Mouse (Mus musculus) erythroblast, embryonic 14.5 days (primary cell): ENCODE data around the gene Dact3. TPM values are rescaled to one million over a fixed set of nuclear protein-coding genes. Genes with fewer than 3 reads are reported as not detected.

Experiments used
- H3K27me3 ChIP-seq: 2 replicates; pipeline ENCODE4 v1.6.1; 2012; ENCODE audit warnings: inconsistent platforms; ENCODE audit not compliant: control insufficient read depth
- H3K36me3 ChIP-seq: 2 replicates; pipeline ENCODE4 v1.6.1; 2012; ENCODE audit warnings: mild to moderate bottlenecking, inconsistent platforms; ENCODE audit not compliant: control insufficient read depth
- H3K4me1 ChIP-seq: 2 replicates; pipeline ENCODE4 v1.6.1; 2012; ENCODE audit warnings: inconsistent platforms; ENCODE audit not compliant: control insufficient read depth
- H3K4me3 ChIP-seq: replicated peaks from 2 replicates; pipeline ENCODE3; 2012; ENCODE audit warnings: moderate library complexity, mild to moderate bottlenecking, inconsistent platforms
- H3K9me3 ChIP-seq: 2 replicates; pipeline ENCODE4 v1.6.1; 2012; ENCODE audit warnings: low read length, inconsistent platforms, mixed read lengths; ENCODE audit not compliant: control insufficient read depth
- GATA1 ChIP-seq: IDR thresholded peaks from 2 replicates; pipeline ENCODE4 v1.6.1; 2012; ENCODE audit warnings: low read length, inconsistent platforms, mixed read lengths
- TAL1 ChIP-seq: IDR thresholded peaks from 3 replicates; pipeline ENCODE4 v1.6.1; 2012; ENCODE audit warnings: low read length, inconsistent platforms, mixed read lengths
- polyA plus RNA-seq: library from polyadenylated mRNA; stranded (reverse); fragments of >175 nt; gene quantifications from 2 replicates; pipeline ENCODE4 v1.2.3, GENCODE M21; 2012

Gene Dact3
- polyA plus RNA-seq, 1 experiment = 0.02 TPM

DNA sequence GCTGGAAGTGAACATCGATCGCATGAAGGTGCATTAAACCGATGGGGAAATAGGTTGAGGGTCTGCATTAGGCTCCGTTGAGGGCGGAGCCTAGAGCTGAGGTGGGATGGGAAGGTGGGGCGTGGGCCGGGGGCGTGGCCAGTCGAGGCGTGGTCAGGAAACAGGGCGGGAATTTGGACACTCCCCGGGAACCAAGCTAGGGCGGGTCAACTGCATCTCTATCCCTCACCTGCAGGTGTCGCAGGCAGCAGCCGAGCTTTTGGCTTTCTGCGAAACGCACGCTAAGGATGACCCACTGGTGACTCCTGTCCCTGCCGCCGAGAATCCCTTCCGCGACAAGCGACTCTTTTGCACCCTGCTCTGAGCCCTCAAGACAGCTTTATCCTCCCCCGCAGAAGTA lies 19.9 kb downstream of the Dact3 start:
- Histone ChIP-seq H3K4me3 (no peak overlapping the region), H3K36me3 (no peaks in the 10 kb centered on the region), H3K27me3 (peaks cover 64% of the 10 kb centered on the region), H3K4me1 (peaks cover 24% of the 10 kb centered on the region), H3K9me3 (no peaks in the 10 kb centered on the region)
- no peak for TF ChIP-seq TAL1
- TF ChIP-seq GATA1 = no peak

- TF ChIP-seq GATA1 (no peak), TAL1 (no peak)
- Histone ChIP-seq H3K36me3 (no peaks in the 10 kb centered on the region), H3K4me1 (peaks cover 24% of the 10 kb centered on the region), H3K4me3 (no peak overlapping the region), H3K27me3 (peaks cover 60% of the 10 kb centered on the region), H3K9me3 (no peaks in the 10 kb centered on the region)
These were observed 20.4 kb downstream of the Dact3 start for GRCm38 (mm10) chr7:16895511-16895910.

DNA sequence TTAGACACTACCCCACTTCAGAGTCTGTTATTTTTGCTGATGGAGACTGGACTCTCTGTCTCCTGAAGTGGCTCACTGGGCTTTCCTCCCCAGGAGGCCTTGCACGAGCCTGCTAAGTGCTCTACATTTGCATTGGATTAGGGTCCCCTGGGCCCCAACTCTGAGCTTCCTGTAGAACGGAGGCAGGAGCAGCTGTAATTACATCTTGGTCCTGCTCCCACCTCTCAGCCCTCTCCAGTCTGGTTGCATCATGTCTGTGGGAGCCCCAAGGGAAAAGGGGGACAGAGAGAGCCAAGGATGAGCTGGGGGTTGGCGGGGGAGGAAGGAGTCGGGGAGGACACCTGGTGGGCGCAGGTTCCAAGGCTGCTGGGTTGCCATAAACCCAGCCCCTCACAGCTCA lies 25.4 kb downstream of the Dact3 start:
- no peak overlapping the region for H3K4me3 ChIP-seq
- H3K4me1 ChIP-seq = peaks cover 8% of the 10 kb centered on the region
- no peak for TF ChIP-seq TAL1
- no peak for TF ChIP-seq GATA1
- H3K9me3 ChIP-seq = no peaks in the 10 kb centered on the region
- peaks cover 19% of the 10 kb centered on the region for H3K27me3 ChIP-seq
- H3K36me3 ChIP-seq = no peaks in the 10 kb centered on the region

GRCm38 (mm10) chr7:16903439-16903955 lies 28.4 kb downstream of the Dact3 start:
- H3K36me3 ChIP-seq = no peaks in the 10 kb centered on the region
- H3K4me1 ChIP-seq = peaks cover 18% of the 10 kb centered on the region
- TF ChIP-seq TAL1 (no peak), GATA1 (no peak)
- H3K4me3 ChIP-seq = no peak overlapping the region
- peaks cover 37% of the 10 kb centered on the region for H3K27me3 ChIP-seq
- H3K9me3 ChIP-seq = no peaks in the 10 kb centered on the region

- H3K9me3 ChIP-seq = no peaks in the 10 kb centered on the region
- H3K4me1 ChIP-seq = peaks cover 18% of the 10 kb centered on the region
- H3K27me3 ChIP-seq = peaks cover 42% of the 10 kb centered on the region
- H3K4me3 ChIP-seq = no peak overlapping the region
- no peaks in the 10 kb centered on the region for H3K36me3 ChIP-seq
- TF ChIP-seq GATA1 (no peak), TAL1 (no peak)
These were observed 29.1 kb downstream of the Dact3 start for GRCm38 (mm10) chr7:16904120-16904675.

GRCm38 (mm10) chr7:16905491-16906021 lies 30.4 kb downstream of the Dact3 start:
- no peak for TF ChIP-seq TAL1
- no peak for TF ChIP-seq GATA1
- H3K36me3 ChIP-seq = no peaks in the 10 kb centered on the region
- no peak overlapping the region for H3K4me3 ChIP-seq
- H3K9me3 ChIP-seq = no peaks in the 10 kb centered on the region
- peaks cover 43% of the 10 kb centered on the region for H3K27me3 ChIP-seq
- peaks cover 18% of the 10 kb centered on the region for H3K4me1 ChIP-seq

DNA sequence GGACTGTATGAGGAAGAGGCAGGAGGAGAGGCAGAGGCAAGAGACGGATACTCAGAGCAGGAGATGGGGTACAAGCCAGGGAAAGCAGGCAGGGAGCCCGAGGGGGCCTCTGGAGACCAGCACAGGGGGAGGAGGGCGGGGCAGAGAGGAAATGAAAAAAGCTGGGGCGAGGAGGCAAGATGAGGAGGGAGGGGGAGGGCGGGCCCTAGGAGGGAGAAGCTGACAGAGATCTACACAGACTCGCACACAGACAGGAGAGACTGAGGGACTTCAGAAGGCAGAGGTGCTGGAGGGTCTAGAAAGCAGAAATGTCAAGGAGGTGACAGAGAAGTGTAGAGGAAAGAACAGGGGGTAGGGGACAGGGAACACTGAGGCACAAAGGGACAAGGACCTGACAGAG lies 31.2 kb downstream of the Dact3 start, which contains the start of gene Ptgir:
Ptgir (plus strand) TSS at position 210 of the 400 bp plus-strand sequence.
- H3K4me3 ChIP-seq = no peak within 1 kb of the TSS
- H3K27me3 ChIP-seq = peaks cover 40% of the 10 kb centered on the region
- peaks cover 18% of the 10 kb centered on the region for H3K4me1 ChIP-seq
- TF ChIP-seq GATA1 (no peak), TAL1 (no peak)
- H3K36me3 ChIP-seq = no peaks in the 10 kb centered on the region
- no peaks in the 10 kb centered on the region for H3K9me3 ChIP-seq

GRCm38 (mm10) chr7:16906889-16907559 lies 31.9 kb downstream of the Dact3 start:
- Histone ChIP-seq H3K36me3 (no peaks in the 10 kb centered on the region), H3K4me3 (no peak overlapping the region), H3K9me3 (no peaks in the 10 kb centered on the region), H3K4me1 (peaks cover 18% of the 10 kb centered on the region), H3K27me3 (peaks cover 40% of the 10 kb centered on the region)
- TF ChIP-seq TAL1 = no peak
- no peak for TF ChIP-seq GATA1

- Histone ChIP-seq H3K4me3 (no peak overlapping the region), H3K9me3 (no peaks in the 10 kb centered on the region), H3K36me3 (no peaks in the 10 kb centered on the region), H3K27me3 (peaks cover 37% of the 10 kb centered on the region), H3K4me1 (peaks cover 16% of the 10 kb centered on the region)
- TF ChIP-seq GATA1 = no peak
- no peak for TF ChIP-seq TAL1
These were observed 32.7 kb downstream of the Dact3 start for GRCm38 (mm10) chr7:16907842-16908241.
